Mouse (Mus musculus) thymus, postnatal 14 days (tissue): ENCODE measurements around the gene Oca2.

Experiments used
- DNase-seq: peaks from one replicate; pipeline ENCODE4 v3.0.0; 2021

The Oca2 gene

GRCm38 (mm10) chr7:56239543-56239942 is at the start of gene Oca2:
TSS of gene Oca2 (plus strand) at chr7:56239760.
- DNase-seq, result no peak

- no peak for DNase-seq
Observed at GRCm38 (mm10) chr7:56191041-56191440, 48.5 kb upstream of the Oca2 start.

- no peak for DNase-seq
Observed at GRCm38 (mm10) chr7:56191661-56192060, 47.9 kb upstream of the Oca2 start.

- DNase-seq, result no peak
Observed at GRCm38 (mm10) chr7:56201483-56202218, 37.9 kb upstream of the Oca2 start.

GRCm38 (mm10) chr7:56202843-56203242 is 36.7 kb upstream of the Oca2 start:
- no peak for DNase-seq

- no peak for DNase-seq
Observed at GRCm38 (mm10) chr7:56203286-56203685, 36.3 kb upstream of the Oca2 start.

- no peak for DNase-seq
Observed at GRCm38 (mm10) chr7:56204877-56205276, 34.7 kb upstream of the Oca2 start.

GRCm38 (mm10) chr7:56220811-56221210 is 18.7 kb upstream of the Oca2 start:
- DNase-seq, result no peak

GRCm38 (mm10) chr7:56235794-56236423 is 3.7 kb upstream of the Oca2 start:
- no peak for DNase-seq

- DNase-seq, result no peak
Observed at GRCm38 (mm10) chr7:56236617-56237016, 2.9 kb upstream of the Oca2 start.

- DNase-seq, result no peak
Observed at GRCm38 (mm10) chr7:56254568-56254967, 15.0 kb downstream of the Oca2 start.

GRCm38 (mm10) chr7:56257875-56258441 is 18.4 kb downstream of the Oca2 start:
- no peak for DNase-seq

GRCm38 (mm10) chr7:56277506-56277905 is 37.9 kb downstream of the Oca2 start:
- no peak for DNase-seq

GRCm38 (mm10) chr7:56291468-56292115 is 52.0 kb downstream of the Oca2 start:
- DNase-seq, result peak; percentile 19

- DNase-seq, result no peak
Observed at GRCm38 (mm10) chr7:56304408-56304807, 64.8 kb downstream of the Oca2 start.

- DNase-seq, result no peak
Observed at GRCm38 (mm10) chr7:56314358-56314757, 74.8 kb downstream of the Oca2 start.

- DNase-seq, result no peak
Observed at GRCm38 (mm10) chr7:56315630-56316529, 76.3 kb downstream of the Oca2 start.

- no peak for DNase-seq
Observed at GRCm38 (mm10) chr7:56327738-56328137, 88.2 kb downstream of the Oca2 start.

- DNase-seq, result no peak
Observed at GRCm38 (mm10) chr7:56348528-56348927, 109.0 kb downstream of the Oca2 start.

GRCm38 (mm10) chr7:56356658-56357342 is 117.2 kb downstream of the Oca2 start:
- no peak for DNase-seq

- DNase-seq, result no peak
Observed at GRCm38 (mm10) chr7:56381750-56382421, 142.3 kb downstream of the Oca2 start.
